Mouse (Mus musculus): ENCODE data around the gene Slc6a6. TPM values are rescaled to one million over a fixed set of nuclear protein-coding genes. Genes with fewer than 3 reads are reported as not detected.

Slc6a6 gene
- total and polyA plus RNA-seq, 3 experiments = 54.6 to 90.0 TPM; not detected in 1

- H3K27me3 ChIP-seq (ENCODE audit: control insufficient read depth in 1 of 2, insufficient read depth in 2 of 2, low read length in 2 of 2) = no peaks in the 10 kb centered on the region
- H3K27ac ChIP-seq (ENCODE audit: control insufficient read depth, low read depth, low read length) = no peak overlapping the region
- TF ChIP-seq SMC3 (IDR thresholded peaks at IDR 0.05; ENCODE audit: low read depth, low read length) = no peak
- no peak for TF ChIP-seq NELFE (IDR thresholded peaks at IDR 0.05; ENCODE audit: low read depth, low read length)
- TF ChIP-seq GABPA (IDR thresholded peaks at IDR 0.05; ENCODE audit: low read depth, low read length) = no peak
- TF ChIP-seq TCF12 (IDR thresholded peaks at IDR 0.05; ENCODE audit: low read depth, low read length) = no peak
- no peak for TF ChIP-seq POLR2AphosphoS2 (IDR thresholded peaks at IDR 0.05; ENCODE audit: low read length)
- TF ChIP-seq MAX (IDR thresholded peaks at IDR 0.05; ENCODE audit: low read length) = no peak
- TF ChIP-seq ZC3H11A (IDR thresholded peaks at IDR 0.05; ENCODE audit: low read depth, low read length) = no peak
- TF ChIP-seq MAZ (IDR thresholded peaks at IDR 0.05; ENCODE audit: low read depth, low read length) = no peak
- TF ChIP-seq EP300 (IDR thresholded peaks at IDR 0.05; ENCODE audit: low read depth in 1 of 2, low read length in 2 of 2) = no peak
- TF ChIP-seq ETS1 (IDR thresholded peaks at IDR 0.05; ENCODE audit: low read depth, low read length) = no peak
Observed at GRCm38 (mm10) chr6:91736471-91736870, 52.6 kb downstream of the Slc6a6 start.

GRCm38 (mm10) chr6:91737451-91737850 is 53.6 kb downstream of the Slc6a6 start:
- Histone ChIP-seq H3K9me3 (replicated peaks; ENCODE audit: insufficient read depth, low read length) (no peaks in the 10 kb centered on the region), H3K9ac (ENCODE audit: control insufficient read depth, low read depth, low read length, poor library complexity, severe bottlenecking) (no peak overlapping the region), H3K4me3 (ENCODE audit: control insufficient read depth in 1 of 2, insufficient read depth in 1 of 2, low read depth in 2 of 2, low read length in 2 of 2) (no peak overlapping the region), H3K27ac (ENCODE audit: control insufficient read depth, low read depth, low read length) (no peak overlapping the region), H3K36me3 (ENCODE audit: control insufficient read depth in 1 of 2, insufficient read depth in 2 of 2, low read length in 2 of 2) (peaks cover 0 to 8% of the 10 kb centered on the region in 2 experiments; a peak in 2 of 4 replicates), H3K79me2 (ENCODE audit: control insufficient read depth, insufficient read depth, low read length, poor library complexity) (no peaks in the 10 kb centered on the region), H3K27me3 (ENCODE audit: control insufficient read depth in 1 of 2, insufficient read depth in 2 of 2, low read length in 2 of 2) (no peaks in the 10 kb centered on the region), H3K4me1 (ENCODE audit: control insufficient read depth in 1 of 2, insufficient read depth in 2 of 2, low read length in 2 of 2) (no peaks in the 10 kb centered on the region)
- DNase-seq (ENCODE audit: low read depth, low spot score) = no peak
- TF ChIP-seq ZKSCAN1 (IDR thresholded peaks at IDR 0.05; ENCODE audit: low read depth, low read length) = no peak
- no peak for TF ChIP-seq CHD1 (IDR thresholded peaks at IDR 0.05; ENCODE audit: low read depth, low read length)
- TF ChIP-seq ZNF384 (IDR thresholded peaks at IDR 0.05; ENCODE audit: low read depth, low read length) = no peak
- TF ChIP-seq MEF2A (IDR thresholded peaks at IDR 0.05; ENCODE audit: extremely low read depth, insufficient replicate concordance, low read depth, low read length, poor library complexity, severe bottlenecking) = no peak
- no peak for TF ChIP-seq MAFK (IDR thresholded peaks at IDR 0.05; ENCODE audit: borderline replicate concordance, low read depth, low read length)
- TF ChIP-seq JUND (IDR thresholded peaks at IDR 0.05; ENCODE audit: low read depth, low read length) = no peak
- no peak for TF ChIP-seq USF2 (IDR thresholded peaks at IDR 0.05; ENCODE audit: borderline replicate concordance in 1 of 2, insufficient read depth in 1 of 2, low read depth in 1 of 2, low read length in 2 of 2)
- TF ChIP-seq SIN3A (IDR thresholded peaks at IDR 0.05; ENCODE audit: low read length) = no peak
- no peak for TF ChIP-seq TBP (IDR thresholded peaks at IDR 0.05; ENCODE audit: low read depth, low read length)
- no peak for TF ChIP-seq KAT2A (conservative IDR thresholded peaks at IDR 0.05; ENCODE audit: low read depth, low read length)

More at GRCm38 (mm10) chr6:91736471-91736870, 52.6 kb downstream of the Slc6a6 start:
- Histone ChIP-seq H3K4me1 (ENCODE audit: control insufficient read depth in 1 of 2, insufficient read depth in 2 of 2, low read length in 2 of 2) (no peaks in the 10 kb centered on the region), H3K4me3 (ENCODE audit: control insufficient read depth in 1 of 2, insufficient read depth in 1 of 2, low read depth in 2 of 2, low read length in 2 of 2) (no peak overlapping the region), H3K9me3 (replicated peaks; ENCODE audit: insufficient read depth, low read length) (no peaks in the 10 kb centered on the region), H3K9ac (ENCODE audit: control insufficient read depth, low read depth, low read length, poor library complexity, severe bottlenecking) (no peak overlapping the region), H3K36me3 (ENCODE audit: control insufficient read depth in 1 of 2, insufficient read depth in 2 of 2, low read length in 2 of 2) (peaks cover 0 to 8% of the 10 kb centered on the region in 2 experiments; a peak in 2 of 4 replicates), H3K79me2 (ENCODE audit: control insufficient read depth, insufficient read depth, low read length, poor library complexity) (no peaks in the 10 kb centered on the region)
- DNase-seq (ENCODE audit: low read depth, low spot score) = no peak
